Mouse (Mus musculus): Measurements from ENCODE around the gene Olfr790. TPM values are rescaled to one million over a fixed set of nuclear protein-coding genes. Genes with fewer than 3 reads are reported as not detected.

The Olfr790 gene
- polyA plus RNA-seq, 1 experiment: not detected

DNA sequence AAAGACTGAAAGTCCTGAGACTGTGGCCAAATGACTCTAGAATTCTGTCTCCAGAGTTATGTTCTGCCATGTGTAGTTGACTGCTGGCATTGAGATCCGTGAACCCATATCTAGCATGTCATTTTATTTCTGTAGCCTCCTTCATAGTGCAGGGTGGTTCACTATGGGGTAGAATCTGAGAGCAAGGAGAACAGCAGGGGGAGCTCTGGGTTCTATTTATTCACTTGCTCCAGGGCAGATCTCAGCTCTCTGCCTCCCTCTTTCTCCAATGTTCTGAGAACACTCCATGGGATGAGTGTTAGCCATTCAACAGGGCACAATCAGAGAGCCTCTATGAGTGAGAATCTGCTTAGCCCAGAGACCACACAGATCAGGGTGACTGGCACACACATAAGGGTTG, 51.1 kb downstream of the Olfr790 start:
- no peak overlapping the region for H3K27ac ChIP-seq (ENCODE audit: control insufficient read depth, insufficient read depth, low read depth, low read length, poor library complexity)
- H3K4me1 ChIP-seq (ENCODE audit: control insufficient read depth, insufficient read depth, low read length): no peaks in the 10 kb centered on the region
- TF ChIP-seq CTCF (IDR thresholded peaks at IDR 0.05; ENCODE audit: control insufficient read depth, insufficient read depth, low read length) (no peak), POLR2A (IDR thresholded peaks at IDR 0.05; ENCODE audit: borderline replicate concordance, control insufficient read depth, low read depth, low read length) (no peak)
- H3K4me3 ChIP-seq (replicated peaks; ENCODE audit: control insufficient read depth, low read depth, low read length): no peak overlapping the region
- 42% methylated on average over 1 of the region's 1 CpGs for WGBS

Other genes with a start within 250 kb of the Olfr790 start
- gene Olfr776, start 239.4 kb upstream of the Olfr790 start, polyA plus RNA-seq (2011; ENCODE audit: insufficient read depth, insufficient read length, low replicate concordance, missing spikeins): not detected in 2 replicates
- not detected in 2 replicates for gene Olfr777, start 227.0 kb upstream of the Olfr790 start, polyA plus RNA-seq (2011; ENCODE audit: insufficient read depth, insufficient read length, low replicate concordance, missing spikeins)
- gene Olfr780, start 180.4 kb upstream of the Olfr790 start, polyA plus RNA-seq (2011; ENCODE audit: insufficient read depth, insufficient read length, low replicate concordance, missing spikeins): not detected in 2 replicates
- not detected in 2 replicates for gene Olfr781, start 169.6 kb upstream of the Olfr790 start, polyA plus RNA-seq (2011; ENCODE audit: insufficient read depth, insufficient read length, low replicate concordance, missing spikeins)
- not detected in 2 replicates for gene Olfr782, start 149.6 kb upstream of the Olfr790 start, polyA plus RNA-seq (2011; ENCODE audit: insufficient read depth, insufficient read length, low replicate concordance, missing spikeins)
- not detected in 2 replicates for gene Olfr784, start 114.4 kb upstream of the Olfr790 start, polyA plus RNA-seq (2011; ENCODE audit: insufficient read depth, insufficient read length, low replicate concordance, missing spikeins)
- gene Olfr785, start 93.1 kb upstream of the Olfr790 start, polyA plus RNA-seq (2011; ENCODE audit: insufficient read depth, insufficient read length, low replicate concordance, missing spikeins): not detected in 2 replicates
- not detected in 2 replicates for gene Olfr786, start 71.2 kb upstream of the Olfr790 start, polyA plus RNA-seq (2011; ENCODE audit: insufficient read depth, insufficient read length, low replicate concordance, missing spikeins)
- gene Olfr787, start 36.6 kb upstream of the Olfr790 start, polyA plus RNA-seq (2011; ENCODE audit: insufficient read depth, insufficient read length, low replicate concordance, missing spikeins): 0.70 TPM in 1 of 2 replicates, not detected in the other
- not detected in 2 replicates for gene Olfr788, start 27.5 kb upstream of the Olfr790 start, polyA plus RNA-seq (2011; ENCODE audit: insufficient read depth, insufficient read length, low replicate concordance, missing spikeins)
- not detected in 2 replicates for gene Olfr789, start 13.7 kb upstream of the Olfr790 start, polyA plus RNA-seq (2011; ENCODE audit: insufficient read depth, insufficient read length, low replicate concordance, missing spikeins)
- not detected in 2 replicates for gene Olfr791, start 23.3 kb downstream of the Olfr790 start, polyA plus RNA-seq (2011; ENCODE audit: insufficient read depth, insufficient read length, low replicate concordance, missing spikeins)
- gene Olfr792, start 40.7 kb downstream of the Olfr790 start, polyA plus RNA-seq (2011; ENCODE audit: insufficient read depth, insufficient read length, low replicate concordance, missing spikeins): not detected in 2 replicates
- not detected in 2 replicates for gene Olfr794, start 69.2 kb downstream of the Olfr790 start, polyA plus RNA-seq (2011; ENCODE audit: insufficient read depth, insufficient read length, low replicate concordance, missing spikeins)
- gene Olfr796, start 114.1 kb downstream of the Olfr790 start, polyA plus RNA-seq (2011; ENCODE audit: insufficient read depth, insufficient read length, low replicate concordance, missing spikeins): not detected in 2 replicates
- not detected in 2 replicates for gene Olfr798, start 129.4 kb downstream of the Olfr790 start, polyA plus RNA-seq (2011; ENCODE audit: insufficient read depth, insufficient read length, low replicate concordance, missing spikeins)
- not detected in 2 replicates for gene Olfr799, start 139.0 kb downstream of the Olfr790 start, polyA plus RNA-seq (2011; ENCODE audit: insufficient read depth, insufficient read length, low replicate concordance, missing spikeins)
- gene Olfr800, start 159.2 kb downstream of the Olfr790 start, polyA plus RNA-seq (2011; ENCODE audit: insufficient read depth, insufficient read length, low replicate concordance, missing spikeins): not detected in 2 replicates
- not detected in 2 replicates for gene Olfr801, start 175.4 kb downstream of the Olfr790 start, polyA plus RNA-seq (2011; ENCODE audit: insufficient read depth, insufficient read length, low replicate concordance, missing spikeins)
- gene Olfr802, start 189.7 kb downstream of the Olfr790 start, polyA plus RNA-seq (2011; ENCODE audit: insufficient read depth, insufficient read length, low replicate concordance, missing spikeins): not detected in 2 replicates
- not detected in 2 replicates for gene Olfr803, start 195.8 kb downstream of the Olfr790 start, polyA plus RNA-seq (2011; ENCODE audit: insufficient read depth, insufficient read length, low replicate concordance, missing spikeins)
- gene Olfr804, start 204.7 kb downstream of the Olfr790 start, polyA plus RNA-seq (2011; ENCODE audit: insufficient read depth, insufficient read length, low replicate concordance, missing spikeins): 0.35 TPM in 1 of 2 replicates, not detected in the other
- gene Olfr805, start 230.9 kb downstream of the Olfr790 start, polyA plus RNA-seq (2011; ENCODE audit: insufficient read depth, insufficient read length, low replicate concordance, missing spikeins): 0.61 TPM in 1 of 2 replicates, not detected in the other
- not detected in 2 replicates for gene Olfr806, start 243.4 kb downstream of the Olfr790 start, polyA plus RNA-seq (2011; ENCODE audit: insufficient read depth, insufficient read length, low replicate concordance, missing spikeins)

All from bone marrow, adult 2 months (tissue).